Mouse (Mus musculus) right cerebral cortex, postnatal 36 days (tissue): ENCODE measurements at regions not wholly inside any gene's neighbourhood (a gene's known extent, or its start where the extent isn't known, plus 50 kb on each side); places are given as distances from the start of the nearest gene placed in this dataset.
A peak's percentile ranks its signal among the peaks of the same experiment; 100 is the strongest.
"Not testable (repeated sequence)": the region's sequence is repeated elsewhere in the genome, so short reads cannot be mapped to it uniquely, and the experiment has no call there.

Experiments
- DNase-seq, 2 experiments: peaks; one replicate each; pipeline ENCODE4 v3.0.0; 2022; ENCODE audit warnings: low spot score in 2 of 2, mixed read lengths in 1 of 2

GRCm38 (mm10) chr10:120726369-120726768 lies 172.5 kb downstream of the Msrb3 start:
- no peak for DNase-seq

- DNase-seq, result no peak
Observed at GRCm38 (mm10) chr10:120721956-120722532, 176.9 kb downstream of the Msrb3 start.

GRCm38 (mm10) chr10:120720981-120721380 lies 177.9 kb downstream of the Msrb3 start:
- DNase-seq, result no peak

GRCm38 (mm10) chr10:120720061-120720460 lies 178.8 kb downstream of the Msrb3 start:
- no peak for DNase-seq

GRCm38 (mm10) chr10:120717159-120717567 lies 181.7 kb downstream of the Msrb3 start:
- no peak for DNase-seq

GRCm38 (mm10) chr10:120716391-120716790 lies 182.5 kb downstream of the Msrb3 start:
- DNase-seq, result no peak

GRCm38 (mm10) chr10:120707771-120708750 lies 190.8 kb downstream of the Msrb3 start:
- DNase-seq, result no peak

GRCm38 (mm10) chr10:120706684-120707290 lies 192.1 kb downstream of the Msrb3 start:
- no peak for DNase-seq

- peak; percentile 44 to 61 for DNase-seq
Observed at GRCm38 (mm10) chr10:120701833-120702232, 197.1 kb downstream of the Msrb3 start.

GRCm38 (mm10) chr10:120697275-120697856 lies 201.5 kb downstream of the Msrb3 start:
- no peak for DNase-seq

- DNase-seq, result no peak
Observed at GRCm38 (mm10) chr10:120696481-120696880, 202.4 kb downstream of the Msrb3 start.

- no peak for DNase-seq
Observed at GRCm38 (mm10) chr10:120694472-120694871, 204.4 kb downstream of the Msrb3 start.

- no peak for DNase-seq
Observed at GRCm38 (mm10) chr10:120691451-120691850, 207.4 kb downstream of the Msrb3 start.

- no peak for DNase-seq
Observed at GRCm38 (mm10) chr10:120686123-120686522, 209.9 kb upstream of the Hmga2 start.

GRCm38 (mm10) chr10:120682021-120682420 lies 205.8 kb upstream of the Hmga2 start:
- DNase-seq, result no peak

GRCm38 (mm10) chr10:120679982-120680381 lies 203.7 kb upstream of the Hmga2 start:
- DNase-seq, result no peak

- DNase-seq, result no peak
Observed at GRCm38 (mm10) chr10:120678277-120678676, 202.0 kb upstream of the Hmga2 start.

GRCm38 (mm10) chr10:120675369-120675768 lies 199.1 kb upstream of the Hmga2 start:
- DNase-seq, result no peak

- DNase-seq, result no peak
Observed at GRCm38 (mm10) chr10:120674321-120675045, 198.2 kb upstream of the Hmga2 start.

GRCm38 (mm10) chr10:120667678-120668031 lies 191.4 kb upstream of the Hmga2 start:
- DNase-seq, result not testable (repeated sequence)

GRCm38 (mm10) chr10:120666985-120667677 lies 190.9 kb upstream of the Hmga2 start:
- DNase-seq, result no peak
